Mouse (Mus musculus): ENCODE results near the gene D130052B06Rik.

D130052B06Rik gene

GRCm38 (mm10) chr11:33663599-33663998, 64.5 kb downstream of the D130052B06Rik start:
- no peak for DNase-seq (ENCODE audit: low read depth, low spot score)

- no peak for DNase-seq (ENCODE audit: low read depth, low spot score)
Measured at GRCm38 (mm10) chr11:33668376-33668775, 69.3 kb downstream of the D130052B06Rik start.

- no peak for DNase-seq (ENCODE audit: low read depth, low spot score)
Measured at GRCm38 (mm10) chr11:33670105-33670965, 71.2 kb downstream of the D130052B06Rik start.
